Mouse (Mus musculus) liver, embryonic 16.5 days (tissue): Measurements from ENCODE around the gene Dennd1b. TPM values are rescaled to one million over a fixed set of nuclear protein-coding genes. Genes with fewer than 3 reads are reported as not detected.

Experiments used
- ATAC-seq: fragments of 200-750 bp; cut with Nextera tagmentation; 2 replicates; pipeline ENCODE4 v1.8.0; 2017; ENCODE audit warnings: low read depth, mild to moderate bottlenecking, moderate number of reproducible peaks, moderate library complexity
- H3K27ac ChIP-seq: fragments of 300-500 bp; sonication (generic); 2 replicates; pipeline ENCODE4 v1.5.1; 2014; ENCODE audit warnings: mild to moderate bottlenecking, low read length
- H3K27me3 ChIP-seq: fragments of 300-500 bp; sonication (generic); 2 replicates; pipeline ENCODE4 v1.6.1; 2014; ENCODE audit warnings: low read depth, low read length, mixed read lengths; ENCODE audit not compliant: control insufficient read depth, insufficient read depth
- H3K36me3 ChIP-seq: fragments of 300-500 bp; sonication (generic); 2 replicates; pipeline ENCODE4 v1.6.1; 2014; ENCODE audit warnings: mild to moderate bottlenecking; ENCODE audit not compliant: control insufficient read depth, insufficient read depth
- H3K4me1 ChIP-seq: fragments of 300-500 bp; sonication (generic); 2 replicates; pipeline ENCODE4 v1.6.1; 2014; ENCODE audit warnings: low read depth, low read length, mixed read lengths; ENCODE audit not compliant: control insufficient read depth
- H3K4me2 ChIP-seq: fragments of 300-500 bp; sonication (generic); 2 replicates; pipeline ENCODE4 v1.6.1; 2014; ENCODE audit warnings: low read depth, low read length, mixed read lengths
- H3K4me3 ChIP-seq: fragments of 300-500 bp; sonication (generic); 2 replicates; pipeline ENCODE4 v1.5.1; 2014; ENCODE audit warnings: low read depth, mild to moderate bottlenecking, low read length
- H3K9ac ChIP-seq: fragments of 300-500 bp; sonication (generic); 2 replicates; pipeline ENCODE4 v1.6.1; 2014; ENCODE audit warnings: low read depth, low read length
- H3K9me3 ChIP-seq: fragments of 300-500 bp; sonication (generic); replicated peaks from 2 replicates; pipeline ENCODE4 v1.6.1; 2016; ENCODE audit warnings: low read length; ENCODE audit not compliant: control insufficient read depth
- WGBS: fragments of 180-500 bp; shearing (Covaris S2); extraction: QIAGEN DNeasy Blood & Tissue Kit; methylation state at CpG from one replicate; pipeline ENCODE4 v1.1.7; 2014; ENCODE audit not compliant: insufficient replicate concordance; 5-methylcytosine and 5-hydroxymethylcytosine counted together
- polyA plus RNA-seq: library from polyadenylated mRNA; unstranded; fragments of >200 nt; fragmentation: Nextera tagmentation; extraction: Ambion mirVana; gene quantifications from 2 replicates; pipeline ENCODE4 v1.2.1, GENCODE M21; 2015

Gene Dennd1b
- polyA plus RNA-seq, 1 experiment from 2014 or later = 1.8 TPM

DNA sequence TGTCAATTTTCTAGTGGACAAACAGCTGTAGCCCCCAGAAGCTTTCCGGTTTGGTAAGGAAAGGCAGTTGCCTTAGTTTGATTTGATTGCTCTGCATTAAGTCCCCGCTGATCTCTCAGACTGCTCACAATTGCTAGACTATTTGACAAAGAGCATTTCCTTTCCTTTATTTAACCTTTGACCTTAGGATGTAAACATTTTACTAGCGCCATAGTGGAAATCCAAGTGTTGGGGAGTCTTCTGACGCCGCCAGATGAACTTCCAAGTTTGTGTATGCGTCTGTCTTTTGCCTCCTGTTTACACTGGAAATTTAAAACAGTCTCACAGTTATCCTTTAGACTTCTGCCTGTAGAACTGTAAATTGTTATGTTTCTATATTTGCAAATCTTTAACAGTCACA is 85.8 kb downstream of the Dennd1b start:
- Histone ChIP-seq H3K4me2 (no peak overlapping the region), H3K4me3 (no peak overlapping the region), H3K27me3 (no peaks in the 10 kb centered on the region), H3K4me1 (no peaks in the 10 kb centered on the region), H3K27ac (no peak overlapping the region), H3K9me3 (no peaks in the 10 kb centered on the region), H3K36me3 (no peaks in the 10 kb centered on the region), H3K9ac (no peak overlapping the region)
- 67% methylated on average over 6 of the region's 6 CpGs for WGBS
- no peak for ATAC-seq

DNA sequence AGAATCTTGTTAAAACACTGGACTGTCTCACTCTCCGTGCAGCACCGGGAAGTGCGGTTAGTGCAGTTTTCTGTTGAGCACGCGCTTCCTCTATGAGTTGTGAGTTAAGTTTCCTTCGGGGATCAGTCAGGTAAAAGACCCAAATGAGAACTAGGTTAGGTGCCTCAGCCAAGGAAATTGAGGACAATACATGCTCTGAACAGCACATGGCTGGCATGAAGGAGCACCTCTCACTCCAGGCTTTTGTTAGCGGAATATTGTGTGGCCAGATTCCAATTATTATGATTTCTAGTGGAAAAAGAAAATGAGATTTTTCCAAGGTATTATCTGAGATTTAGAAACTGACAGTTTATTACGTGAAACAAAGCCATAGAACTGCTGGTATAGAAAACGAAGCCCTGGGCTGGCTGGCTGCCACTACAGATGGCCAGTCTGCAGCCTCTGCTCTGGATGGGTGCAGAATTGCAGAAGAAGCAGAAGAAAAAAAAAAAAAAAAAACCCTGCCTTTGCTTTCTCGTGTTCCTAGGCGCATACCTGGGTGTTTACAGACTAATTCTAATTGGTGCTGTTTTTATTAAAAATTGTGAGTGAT is 86.7 kb downstream of the Dennd1b start:
- H3K9me3 ChIP-seq = no peaks in the 10 kb centered on the region
- no peak for ATAC-seq
- no peak overlapping the region for H3K4me3 ChIP-seq
- WGBS = 69% methylated on average over 11 of the region's 11 CpGs
- no peak overlapping the region for H3K4me2 ChIP-seq
- H3K4me1 ChIP-seq = no peaks in the 10 kb centered on the region
- no peak overlapping the region for H3K27ac ChIP-seq
- H3K27me3 ChIP-seq = no peaks in the 10 kb centered on the region
- no peak overlapping the region for H3K9ac ChIP-seq
- no peaks in the 10 kb centered on the region for H3K36me3 ChIP-seq

DNA sequence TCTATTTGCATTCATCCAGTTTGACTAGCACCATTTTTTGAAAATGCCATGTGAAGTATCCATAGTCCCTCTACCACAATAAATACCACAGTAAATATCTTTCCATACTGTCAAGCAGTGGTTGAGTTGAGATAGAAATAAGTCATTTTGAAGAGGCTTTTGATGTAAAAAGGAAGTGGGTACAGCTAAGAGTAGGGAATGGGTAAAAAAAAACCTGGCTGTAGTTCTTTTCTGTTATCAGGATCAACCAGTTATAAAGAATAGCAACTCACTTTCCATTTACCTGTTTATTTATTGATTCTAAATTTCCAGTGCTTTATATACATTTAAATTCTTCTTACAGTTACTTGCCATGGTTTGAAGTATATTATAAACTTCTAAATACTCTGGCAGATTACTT is 89.8 kb downstream of the Dennd1b start:
- no peak overlapping the region for H3K4me3 ChIP-seq
- no peak overlapping the region for H3K4me2 ChIP-seq
- no peaks in the 10 kb centered on the region for H3K4me1 ChIP-seq
- H3K27me3 ChIP-seq = no peaks in the 10 kb centered on the region
- no peaks in the 10 kb centered on the region for H3K36me3 ChIP-seq
- H3K9ac ChIP-seq = no peak overlapping the region
- no peak for ATAC-seq
- no peak overlapping the region for H3K27ac ChIP-seq
- no peaks in the 10 kb centered on the region for H3K9me3 ChIP-seq

DNA sequence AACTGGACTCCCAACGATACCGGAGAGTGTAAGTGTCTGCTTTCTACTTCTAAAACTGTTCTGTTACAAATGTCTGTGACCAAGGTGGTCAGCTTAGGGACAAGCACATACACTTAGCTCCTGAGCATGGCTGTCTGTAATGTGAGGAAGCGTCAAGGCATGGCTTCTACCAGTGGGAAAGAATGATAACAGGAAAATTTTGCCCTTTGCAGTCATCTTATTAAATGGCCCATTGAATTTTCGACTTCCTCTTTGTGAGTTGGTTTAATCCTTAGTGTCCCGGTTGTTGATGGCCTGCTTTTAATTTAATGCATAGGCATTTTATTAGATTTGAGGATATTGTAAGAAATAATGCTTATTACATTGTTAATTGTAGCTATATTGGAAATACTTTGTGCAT is 97.1 kb downstream of the Dennd1b start:
- H3K9me3 ChIP-seq = no peaks in the 10 kb centered on the region
- no peak overlapping the region for H3K4me3 ChIP-seq
- no peak for ATAC-seq
- no peak overlapping the region for H3K27ac ChIP-seq
- WGBS = 74% methylated on average over 5 of the region's 5 CpGs
- no peak overlapping the region for H3K4me2 ChIP-seq
- H3K4me1 ChIP-seq = no peaks in the 10 kb centered on the region
- H3K9ac ChIP-seq = no peak overlapping the region
- no peaks in the 10 kb centered on the region for H3K36me3 ChIP-seq
- no peaks in the 10 kb centered on the region for H3K27me3 ChIP-seq

DNA sequence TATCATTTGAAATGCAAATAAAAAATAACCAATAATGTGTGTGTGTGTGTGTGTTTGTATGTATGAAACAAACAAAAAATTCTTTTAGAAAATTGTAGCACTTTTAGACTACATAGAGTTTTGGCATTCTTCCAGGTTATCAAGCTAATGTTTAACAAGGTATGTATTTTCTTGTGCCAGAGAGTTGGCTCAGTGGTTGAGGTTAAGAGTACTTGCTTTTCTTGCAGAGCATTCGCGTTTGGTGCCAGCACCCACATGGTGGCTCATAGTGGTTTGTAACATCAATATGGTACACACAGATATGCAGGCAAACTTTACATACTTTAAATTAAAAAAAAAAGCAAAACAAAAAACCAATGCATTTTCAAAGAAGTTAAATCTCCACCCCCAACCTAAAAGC is 101.5 kb downstream of the Dennd1b start:
- Histone ChIP-seq H3K9ac (no peak overlapping the region), H3K4me1 (no peaks in the 10 kb centered on the region), H3K4me2 (no peak overlapping the region), H3K9me3 (no peaks in the 10 kb centered on the region), H3K27me3 (no peaks in the 10 kb centered on the region), H3K4me3 (no peak overlapping the region), H3K36me3 (no peaks in the 10 kb centered on the region), H3K27ac (no peak overlapping the region)
- ATAC-seq = no peak
- 63% methylated on average over 2 of the region's 2 CpGs for WGBS

DNA sequence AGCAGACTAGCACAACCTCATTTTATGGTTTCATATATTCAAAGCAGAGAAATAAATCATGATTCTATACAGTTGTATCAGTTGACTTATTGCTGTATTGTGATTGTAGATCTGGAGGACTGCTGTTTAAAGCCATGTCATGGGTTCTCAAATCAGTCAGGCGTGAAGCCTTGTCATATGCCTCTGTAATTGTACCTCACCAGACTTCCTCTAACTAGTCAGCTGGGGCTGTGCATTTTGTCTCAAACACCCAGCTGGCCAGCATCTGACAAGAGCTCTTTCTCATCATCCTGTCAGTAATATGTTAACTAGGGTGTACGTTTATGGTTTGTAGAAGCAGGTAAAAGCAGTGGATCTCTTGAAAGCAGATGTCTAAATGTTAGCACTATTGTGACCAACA is 104.0 kb downstream of the Dennd1b start:
- Histone ChIP-seq H3K9ac (no peak overlapping the region), H3K4me1 (no peaks in the 10 kb centered on the region), H3K4me3 (no peak overlapping the region), H3K36me3 (no peaks in the 10 kb centered on the region), H3K4me2 (no peak overlapping the region), H3K27me3 (no peaks in the 10 kb centered on the region), H3K27ac (no peak overlapping the region), H3K9me3 (no peaks in the 10 kb centered on the region)
- WGBS = 51% methylated on average over 2 of the region's 2 CpGs
- ATAC-seq = no peak

DNA sequence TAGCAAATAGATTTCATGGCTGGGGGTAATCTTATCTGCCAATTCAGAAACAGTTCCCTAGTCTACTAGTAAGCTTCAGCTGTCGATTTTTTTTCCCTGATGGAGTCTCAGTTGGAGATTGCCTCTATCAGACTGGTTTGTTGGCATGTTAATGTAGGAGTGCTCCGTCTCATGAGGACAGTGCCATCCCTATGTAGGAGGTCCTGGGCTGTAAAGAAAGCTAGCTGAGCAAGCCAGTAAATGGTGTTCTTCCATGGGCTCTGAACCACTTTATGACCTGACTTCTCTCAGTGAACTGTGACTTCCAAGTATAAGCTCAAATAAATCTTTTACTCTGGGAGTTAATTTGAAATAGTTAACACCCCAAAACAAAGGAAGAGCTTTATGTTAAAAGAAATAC is 107.8 kb downstream of the Dennd1b start:
- WGBS = 42% methylated on average over 2 of the region's 2 CpGs
- ATAC-seq = no peak
- Histone ChIP-seq H3K9ac (no peak overlapping the region), H3K27ac (no peak overlapping the region), H3K4me2 (no peak overlapping the region), H3K4me3 (no peak overlapping the region), H3K4me1 (no peaks in the 10 kb centered on the region), H3K9me3 (no peaks in the 10 kb centered on the region), H3K27me3 (no peaks in the 10 kb centered on the region), H3K36me3 (no peaks in the 10 kb centered on the region)

DNA sequence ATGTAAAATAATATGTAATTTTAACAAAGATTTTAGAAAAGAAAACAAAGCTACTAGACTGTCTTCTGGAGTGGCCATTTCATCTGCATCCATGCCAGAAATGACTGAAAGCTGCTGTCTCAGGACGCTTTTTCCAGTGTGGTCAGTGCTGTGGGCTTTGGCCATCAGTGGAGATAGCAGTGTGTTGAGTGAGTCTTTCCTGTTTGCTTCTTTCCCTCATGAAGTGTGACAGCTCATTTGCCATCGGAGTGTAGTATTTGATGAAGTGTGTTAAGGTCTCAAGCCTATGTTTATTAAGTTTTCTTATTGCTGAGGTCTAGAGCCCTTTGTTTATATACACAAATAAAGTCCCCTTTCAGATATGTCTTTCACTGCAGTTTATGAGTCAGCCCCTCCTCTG is 112.4 kb downstream of the Dennd1b start:
- no peak overlapping the region for H3K27ac ChIP-seq
- no peak overlapping the region for H3K4me3 ChIP-seq
- no peaks in the 10 kb centered on the region for H3K27me3 ChIP-seq
- H3K4me2 ChIP-seq = no peak overlapping the region
- no peak for ATAC-seq
- H3K4me1 ChIP-seq = no peaks in the 10 kb centered on the region
- H3K9me3 ChIP-seq = no peaks in the 10 kb centered on the region
- no peaks in the 10 kb centered on the region for H3K36me3 ChIP-seq
- WGBS = 61% methylated on average over 2 of the region's 2 CpGs
- no peak overlapping the region for H3K9ac ChIP-seq

DNA sequence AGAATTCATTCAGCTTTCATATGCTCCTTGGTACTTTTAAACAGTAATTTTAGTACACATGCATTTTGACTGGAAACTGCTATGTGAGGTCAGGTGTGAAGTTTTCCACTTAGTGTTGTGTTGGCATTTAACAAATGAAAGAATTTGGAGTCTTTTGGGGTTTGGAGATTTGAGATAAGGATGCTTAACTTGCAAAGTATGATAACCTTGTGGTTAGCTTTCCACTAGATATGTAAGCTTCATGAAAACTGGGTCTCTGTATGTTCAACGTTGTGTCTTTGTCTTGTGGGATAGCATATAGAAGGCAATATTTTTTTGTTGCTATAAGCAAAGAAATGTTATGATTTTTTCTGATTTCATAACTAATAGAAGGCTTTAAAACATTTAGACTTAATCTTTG is 114.8 kb downstream of the Dennd1b start:
- WGBS = 26% methylated on average over 1 of the region's 1 CpGs
- no peaks in the 10 kb centered on the region for H3K9me3 ChIP-seq
- no peak overlapping the region for H3K4me2 ChIP-seq
- no peak for ATAC-seq
- no peak overlapping the region for H3K4me3 ChIP-seq
- H3K4me1 ChIP-seq = no peaks in the 10 kb centered on the region
- H3K36me3 ChIP-seq = no peaks in the 10 kb centered on the region
- no peak overlapping the region for H3K9ac ChIP-seq
- H3K27ac ChIP-seq = no peak overlapping the region
- H3K27me3 ChIP-seq = no peaks in the 10 kb centered on the region
